Mouse (Mus musculus) telencephalon, adult 2 months (tissue): ENCODE data around the gene Etfrf1.

Experiments
- DNase-seq: peaks from one replicate; pipeline ENCODE4 v3.0.0-alpha.2; 2011; ENCODE audit warnings: low read depth, low spot score

Gene Etfrf1

DNA sequence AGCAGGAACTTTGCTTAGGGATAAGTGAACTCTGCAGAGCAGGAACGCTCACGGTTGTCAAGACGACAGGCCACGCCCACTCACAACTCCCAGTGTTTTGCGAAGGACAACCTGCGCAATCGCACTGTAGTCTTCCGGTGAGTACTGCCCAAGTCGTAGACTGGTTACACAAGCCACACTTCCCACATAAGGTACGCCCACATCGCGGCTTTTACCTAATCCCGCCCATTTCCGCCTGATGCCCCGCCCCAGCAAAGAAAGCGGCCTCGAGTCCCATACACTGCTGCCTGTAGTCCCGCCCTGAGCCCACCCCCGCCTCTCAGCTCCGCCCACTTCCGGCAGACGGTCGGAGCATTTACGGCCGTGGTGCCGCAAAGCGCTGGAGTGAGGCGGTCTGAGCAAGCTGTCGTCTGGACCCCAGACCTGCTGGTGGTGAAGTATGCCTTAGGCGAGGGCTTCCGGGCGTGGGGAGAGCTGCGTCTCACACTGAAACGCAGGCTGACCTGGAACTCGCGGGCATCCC, at the start of gene Etfrf1, which contains the start of gene Casc1:
Etfrf1 (plus strand) TSS at position 319 of the 523 bp plus-strand sequence.
Casc1 (minus strand) TSS at position 190 of the 523 bp plus-strand sequence.
- DNase-seq, result peak; percentile 100

- DNase-seq, result no peak
These were observed 38.9 kb upstream of the Etfrf1 start for GRCm38 (mm10) chr6:145171892-145172606.

DNA sequence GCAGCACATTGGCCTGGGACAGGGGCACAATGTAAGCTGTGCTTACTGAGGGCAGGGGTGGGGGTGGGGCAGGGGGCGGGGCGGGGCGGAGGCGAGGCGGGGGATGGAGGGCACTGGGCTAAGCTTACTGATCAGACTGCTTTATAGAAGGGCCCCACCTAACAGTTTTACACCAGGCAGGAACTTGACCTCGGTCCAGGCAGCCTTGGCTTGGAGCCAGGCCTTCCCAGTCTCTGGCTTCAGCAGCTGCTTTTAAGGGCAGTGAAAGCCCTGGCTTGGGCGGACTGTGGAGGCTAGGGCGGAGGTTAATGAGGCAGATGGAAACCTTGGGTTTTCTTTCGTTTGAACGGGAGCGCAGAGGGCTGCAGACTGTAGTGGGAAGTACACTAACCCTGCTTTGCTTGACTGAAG, 37.1 kb upstream of the Etfrf1 start:
- DNase-seq, result no peak

- no peak for DNase-seq
These were observed 35.4 kb upstream of the Etfrf1 start for GRCm38 (mm10) chr6:145175571-145175981.

- no peak for DNase-seq
These were observed 34.5 kb upstream of the Etfrf1 start for GRCm38 (mm10) chr6:145176474-145176873.

GRCm38 (mm10) chr6:145179665-145180064, 31.3 kb upstream of the Etfrf1 start:
- no peak for DNase-seq

- DNase-seq, result no peak
These were observed 28.9 kb upstream of the Etfrf1 start for GRCm38 (mm10) chr6:145182044-145182443.

- DNase-seq, result no peak
These were observed 24.8 kb upstream of the Etfrf1 start for GRCm38 (mm10) chr6:145186096-145186495.

DNA sequence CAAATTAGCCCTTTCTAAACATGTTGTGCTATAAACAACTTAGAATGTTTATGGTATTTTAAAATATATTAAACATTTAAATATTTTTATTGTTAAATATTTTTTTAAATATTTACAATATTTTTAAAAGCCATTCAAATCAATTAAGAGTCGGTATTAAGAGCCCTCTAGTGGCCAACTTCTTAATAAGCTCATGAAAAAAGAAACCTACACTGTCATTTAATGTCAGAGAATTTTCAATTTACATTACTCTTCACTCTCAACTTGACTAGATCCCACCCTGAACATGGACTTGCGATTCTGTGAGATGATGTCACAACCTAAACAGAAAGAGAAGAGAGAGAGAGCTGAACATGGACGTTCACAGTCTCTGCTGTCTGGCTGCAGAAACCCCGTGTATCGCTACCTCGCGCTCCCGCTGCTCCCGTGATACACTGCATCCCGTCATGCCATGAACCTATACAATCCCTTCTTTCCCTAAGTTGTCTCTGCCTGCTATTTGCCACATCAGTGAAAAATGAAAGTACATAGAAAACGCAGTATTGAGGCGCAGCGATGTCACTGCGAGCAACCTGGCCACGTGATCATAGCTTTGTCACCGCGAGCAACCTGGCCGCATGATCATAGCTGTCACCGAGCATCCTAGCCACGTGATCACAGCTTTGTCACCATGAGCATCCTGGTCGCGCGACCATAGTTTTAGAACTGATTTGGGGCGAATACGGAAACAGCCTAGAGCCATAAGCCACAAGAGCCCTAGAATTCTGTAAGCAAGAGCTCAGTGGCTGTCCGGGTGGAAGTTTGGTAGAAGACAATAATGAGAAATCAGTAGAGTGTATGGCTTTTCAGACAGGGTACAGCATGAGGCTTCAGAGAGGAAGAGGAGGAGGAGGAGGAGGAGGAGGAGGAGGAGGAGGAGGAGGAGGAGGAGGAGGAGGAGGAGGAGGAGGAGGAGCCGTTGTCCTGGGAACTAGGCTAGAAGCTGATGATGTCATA, 23.5 kb upstream of the Etfrf1 start:
- DNase-seq, result peak; percentile 43

GRCm38 (mm10) chr6:145193038-145193437, 17.9 kb upstream of the Etfrf1 start:
- DNase-seq, result no peak

DNA sequence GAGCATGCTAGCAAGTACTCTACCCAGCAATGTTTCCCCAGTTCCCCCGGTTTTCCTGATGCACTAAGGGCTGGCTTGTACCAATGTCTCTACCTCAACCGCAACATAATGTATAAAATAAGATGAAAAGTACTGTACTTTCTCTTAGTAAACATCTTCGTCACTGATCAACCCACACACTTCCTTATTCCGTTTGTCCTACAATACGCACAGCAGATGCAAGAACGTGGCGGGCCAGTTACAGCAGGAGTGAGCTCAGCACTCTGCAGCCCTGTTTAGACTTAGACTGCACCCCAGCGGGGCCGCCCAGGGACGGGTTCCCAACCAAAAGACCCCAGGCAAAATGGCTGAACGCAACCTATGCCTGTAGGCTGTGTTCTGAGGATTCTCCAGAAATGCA, 17.5 kb upstream of the Etfrf1 start:
- no peak for DNase-seq

DNA sequence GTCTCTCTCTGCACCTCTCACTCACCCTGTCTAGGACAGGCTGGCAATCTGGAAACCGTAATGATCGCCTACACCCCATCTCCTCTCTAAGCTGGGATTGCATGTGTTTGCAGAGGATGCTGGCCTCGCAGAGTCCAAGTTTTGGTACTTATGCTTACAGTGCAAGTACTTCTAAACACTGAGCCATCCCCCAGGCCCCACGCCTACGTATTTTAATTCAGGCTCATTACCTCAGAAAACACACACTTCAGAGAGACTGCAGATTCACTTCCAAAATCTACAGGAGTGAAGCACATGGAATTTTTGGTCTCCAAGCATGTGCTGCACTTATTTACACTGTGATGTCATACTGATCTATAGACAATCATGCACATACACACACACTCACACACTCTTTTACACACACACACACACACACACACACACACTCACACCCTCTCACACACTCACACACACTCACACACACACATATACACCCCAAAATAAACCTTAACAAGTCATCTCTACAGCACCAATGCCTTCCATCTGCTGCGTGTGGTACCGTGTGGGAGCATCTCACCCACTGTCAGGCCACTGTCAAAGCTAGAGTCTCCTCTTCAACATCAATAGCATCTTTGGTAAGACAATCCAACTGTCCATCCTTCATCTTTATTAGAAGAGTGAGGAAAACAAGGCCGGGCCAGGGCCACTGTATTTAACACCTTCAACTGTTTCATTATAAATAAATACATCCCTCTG, 12.8 kb upstream of the Etfrf1 start:
- DNase-seq, result peak; percentile 41

GRCm38 (mm10) chr6:145202432-145203125, 8.4 kb upstream of the Etfrf1 start:
- no peak for DNase-seq

- no peak for DNase-seq
These were observed 6.5 kb upstream of the Etfrf1 start for GRCm38 (mm10) chr6:145204440-145204839.

DNA sequence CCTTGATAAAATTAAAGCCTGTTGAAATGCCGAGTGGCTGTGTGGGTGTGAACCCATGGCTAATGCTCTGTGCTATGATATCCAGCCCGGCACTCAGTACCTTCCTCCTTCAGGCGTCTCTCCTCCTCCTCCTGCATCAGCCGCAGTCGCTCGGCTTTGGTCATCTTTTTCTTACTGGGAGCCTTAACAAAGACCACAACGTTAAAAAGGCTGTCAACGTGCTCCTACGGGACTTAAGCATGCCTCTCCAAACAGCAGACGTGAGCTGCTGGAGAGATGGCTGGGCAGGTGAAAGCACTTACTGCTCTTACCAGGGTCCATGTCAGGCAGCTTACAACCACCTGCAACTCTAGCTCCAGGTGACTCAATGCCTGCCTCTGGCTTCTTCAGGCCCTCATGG, 5.8 kb upstream of the Etfrf1 start:
- no peak for DNase-seq

- DNase-seq, result no peak
These were observed 766 bp upstream of the Etfrf1 start for GRCm38 (mm10) chr6:145210056-145210680.

DNA sequence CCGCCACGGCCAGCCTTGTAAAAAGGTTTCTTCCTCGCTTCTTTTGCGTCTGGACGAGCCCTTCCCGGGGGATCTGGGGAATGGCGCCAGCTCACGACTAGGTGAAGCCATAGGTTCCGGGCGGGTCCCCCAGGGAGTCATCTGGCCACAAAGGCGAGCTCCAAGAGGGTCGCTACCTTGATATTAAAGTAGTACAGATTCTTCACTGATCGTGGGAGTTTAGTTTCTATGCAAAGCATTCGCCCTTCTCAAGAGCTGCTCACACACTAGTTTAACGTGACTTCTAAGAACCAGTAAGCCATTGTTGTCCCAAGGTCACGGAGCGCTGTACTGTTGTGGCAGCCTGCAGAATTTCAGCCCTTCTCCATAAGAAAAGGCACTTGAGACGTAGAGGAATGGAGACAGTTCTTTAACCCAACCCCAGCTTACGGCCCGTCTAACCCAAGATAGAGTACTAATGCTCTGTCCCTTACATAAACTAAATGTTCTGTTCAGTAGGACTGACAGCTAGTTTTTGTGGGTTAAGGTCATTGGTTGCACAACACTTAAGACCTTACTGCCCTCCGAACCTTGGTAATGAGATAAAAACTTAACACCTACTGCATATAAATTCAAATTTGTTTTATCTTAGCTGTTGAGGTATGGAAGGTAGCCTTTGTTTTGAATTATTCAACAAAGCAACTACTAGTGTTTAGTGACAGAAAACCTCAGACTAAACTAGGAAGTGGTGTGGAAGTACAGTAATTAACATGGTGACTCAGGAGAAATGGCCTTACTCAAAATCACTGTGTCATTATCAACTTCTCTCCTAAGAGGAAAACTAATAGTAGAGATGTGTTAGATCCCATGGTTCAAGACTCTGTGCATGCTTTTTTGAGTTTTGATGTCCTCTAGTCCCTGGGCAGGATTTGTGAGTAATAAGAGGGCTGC, 707 bp downstream of the Etfrf1 start:
- DNase-seq, result peak; percentile 24

- no peak for DNase-seq
These were observed 3.0 kb downstream of the Etfrf1 start for GRCm38 (mm10) chr6:145213916-145214315.

- no peak for DNase-seq
These were observed 4.9 kb downstream of the Etfrf1 start for GRCm38 (mm10) chr6:145215826-145216225.
